Mouse (Mus musculus) spleen, adult 12 weeks (tissue): Measurements from ENCODE around the gene Plxna1.

Experiments used
- DNase-seq: peaks from one replicate; pipeline ENCODE4 v3.0.0; 2022; ENCODE audit warnings: low spot score

Gene Plxna1

DNA sequence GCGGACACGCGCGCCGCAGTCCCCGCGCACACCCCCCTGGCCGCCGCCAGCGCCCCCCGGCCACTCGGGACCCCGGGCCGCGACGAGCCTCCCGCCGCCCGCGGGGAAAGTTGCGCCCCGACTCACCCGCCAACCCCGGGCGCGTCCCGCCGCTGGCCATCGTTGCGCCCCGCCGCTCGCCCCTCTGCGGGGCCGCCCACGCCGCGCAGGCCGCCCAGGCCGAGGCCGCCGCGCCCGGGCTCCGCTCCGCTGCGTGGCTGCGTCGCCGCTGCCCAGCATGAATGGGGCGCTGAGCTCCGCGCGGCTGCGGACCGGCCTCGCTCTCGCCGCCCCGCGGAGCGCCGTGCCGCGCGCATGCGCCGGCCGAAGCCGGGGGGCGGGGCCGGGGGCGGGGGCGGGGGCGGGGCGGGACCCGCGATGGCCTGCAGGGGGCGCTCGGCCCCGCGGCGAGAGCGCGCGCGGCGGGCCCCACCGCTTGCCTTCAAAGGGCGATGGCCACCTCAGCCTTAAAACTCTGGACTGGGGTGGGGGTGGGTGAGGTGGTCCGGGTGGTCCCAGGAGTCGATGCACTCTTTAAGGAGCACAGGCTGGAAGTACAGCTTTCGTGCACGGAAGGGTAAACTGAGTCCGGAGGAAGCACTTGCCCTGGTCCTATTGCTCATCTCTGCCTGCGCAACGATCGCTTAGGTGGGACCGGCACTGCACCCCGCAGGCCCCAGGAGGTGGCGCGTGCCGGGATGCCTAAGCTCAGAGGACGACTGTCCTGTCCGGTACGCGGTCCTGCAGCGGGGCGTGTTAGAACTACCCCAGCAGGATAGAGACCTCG, at the start of gene Plxna1:
Gene Plxna1 (minus strand): TSS at position 340 of the 826 bp plus-strand sequence.
- DNase-seq: no peak

- DNase-seq: no peak
Observed at GRCm38 (mm10) chr6:89409041-89409440, 46.6 kb upstream of the Plxna1 start.

DNA sequence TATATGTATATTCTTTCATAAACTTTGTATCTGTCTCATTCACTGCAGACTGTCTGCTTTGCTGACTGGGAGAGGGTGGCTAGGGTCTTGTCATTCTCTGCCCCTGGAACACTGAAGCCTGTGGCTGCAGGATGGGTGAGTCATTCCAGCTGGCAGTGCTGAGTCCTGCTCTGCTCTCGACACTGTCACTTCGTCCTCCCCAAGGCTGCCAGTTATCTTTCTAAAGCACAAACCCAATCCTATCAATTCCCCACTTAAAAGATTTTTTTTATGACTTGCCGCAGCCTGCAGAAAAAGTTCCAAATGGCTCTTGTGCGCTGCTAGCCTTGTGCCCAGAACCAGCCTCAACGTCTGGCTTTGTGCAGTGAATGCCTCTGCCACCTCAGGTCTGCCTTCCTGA, 45.8 kb upstream of the Plxna1 start:
- no peak for DNase-seq

DNA sequence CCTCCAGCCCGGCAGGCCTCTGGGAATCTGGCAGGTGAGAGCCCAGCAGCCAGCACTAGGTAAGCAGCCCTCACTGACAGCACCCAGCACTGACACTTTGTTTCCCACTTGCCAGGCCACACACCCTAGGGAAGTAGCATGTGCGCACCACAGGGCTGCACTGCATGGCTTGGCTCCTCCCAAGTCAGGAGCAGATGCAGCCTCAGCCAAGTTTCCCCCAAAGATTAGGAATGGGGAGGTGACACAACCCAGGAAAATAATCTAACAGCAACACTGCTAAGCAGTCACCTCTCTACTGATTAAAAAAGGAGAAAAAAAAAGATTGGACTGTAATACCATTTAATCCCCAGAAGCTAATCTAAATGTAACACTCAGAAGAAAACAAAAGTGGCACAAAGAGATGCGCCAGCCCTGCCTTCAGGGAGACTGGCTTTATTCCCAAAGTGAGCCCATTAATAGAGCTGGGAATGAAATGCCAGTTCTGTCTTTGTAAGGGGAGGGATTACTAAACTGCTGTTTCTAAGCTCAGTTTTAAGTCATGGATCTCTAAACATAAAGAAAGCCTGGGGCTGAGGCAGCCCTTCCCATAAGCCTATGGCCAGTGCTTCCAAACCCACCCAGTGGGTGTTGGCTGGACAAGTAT, 44.9 kb upstream of the Plxna1 start:
- no peak for DNase-seq

DNA sequence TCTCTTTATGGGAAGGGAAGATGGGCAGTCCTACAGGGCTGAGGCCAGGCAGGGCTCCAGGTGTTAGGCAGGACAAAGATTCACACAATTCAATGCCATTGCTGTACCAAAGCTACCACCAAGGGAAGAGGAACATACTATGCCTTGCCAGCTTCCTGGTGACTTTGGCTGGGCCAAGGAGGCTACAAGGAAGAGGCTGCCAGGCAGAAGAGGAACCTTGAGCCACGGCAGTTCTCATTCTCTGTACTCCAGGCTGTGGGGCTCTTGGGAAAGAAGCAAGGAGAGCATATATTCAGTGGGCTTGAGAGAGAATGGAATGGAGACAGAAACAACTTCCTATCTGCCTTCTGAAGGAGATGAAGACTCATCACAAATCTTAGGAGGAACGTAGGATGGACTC, 42.5 kb upstream of the Plxna1 start:
- no peak for DNase-seq

- DNase-seq: no peak
Observed at GRCm38 (mm10) chr6:89403257-89404225, 41.1 kb upstream of the Plxna1 start.

- DNase-seq: no peak
Observed at GRCm38 (mm10) chr6:89402406-89402805, 40.0 kb upstream of the Plxna1 start.

GRCm38 (mm10) chr6:89399564-89399963, 37.1 kb upstream of the Plxna1 start:
- DNase-seq: no peak

DNA sequence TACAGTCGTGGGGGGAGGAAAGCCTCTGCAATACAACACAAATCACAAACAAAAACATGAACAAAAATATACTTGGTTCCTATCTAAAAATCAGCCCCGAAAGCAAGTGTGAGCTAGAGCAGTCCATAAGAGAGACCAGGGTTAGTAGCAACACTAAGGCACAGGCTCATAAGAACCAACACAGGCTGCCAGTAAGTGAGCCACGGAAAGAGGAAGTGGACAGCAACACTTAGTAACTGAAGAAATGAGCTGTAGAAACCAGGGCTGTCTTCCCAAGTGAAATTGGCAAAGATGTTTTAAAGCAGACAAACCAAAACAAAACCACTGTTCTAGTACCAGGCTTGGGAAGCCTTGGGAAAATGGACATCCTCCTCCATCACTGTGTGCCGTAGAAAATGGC, 35.5 kb upstream of the Plxna1 start:
- DNase-seq: no peak

DNA sequence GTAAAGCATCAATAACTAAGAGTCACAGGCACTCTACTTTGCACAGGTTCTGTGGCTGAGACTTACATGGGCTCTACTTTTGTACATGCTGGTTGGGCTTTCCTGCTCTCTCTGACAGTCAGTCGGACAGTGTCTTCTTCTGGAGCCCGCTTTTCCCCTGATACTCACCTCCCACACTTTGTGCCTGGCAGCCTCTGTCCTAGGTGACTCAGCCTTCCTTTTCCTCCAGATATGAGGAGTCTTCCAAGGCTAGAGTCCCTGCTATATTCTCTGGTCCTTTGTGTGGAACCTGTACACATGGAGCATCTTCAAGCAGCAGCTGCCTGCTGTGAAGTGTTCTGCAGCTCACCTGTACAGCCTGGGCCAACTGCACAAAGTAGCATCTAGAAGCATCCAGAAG, 31.4 kb upstream of the Plxna1 start:
- DNase-seq: no peak

- no peak for DNase-seq
Observed at GRCm38 (mm10) chr6:89392213-89392612, 29.8 kb upstream of the Plxna1 start.

- DNase-seq: no peak
Observed at GRCm38 (mm10) chr6:89389771-89390170, 27.4 kb upstream of the Plxna1 start.

DNA sequence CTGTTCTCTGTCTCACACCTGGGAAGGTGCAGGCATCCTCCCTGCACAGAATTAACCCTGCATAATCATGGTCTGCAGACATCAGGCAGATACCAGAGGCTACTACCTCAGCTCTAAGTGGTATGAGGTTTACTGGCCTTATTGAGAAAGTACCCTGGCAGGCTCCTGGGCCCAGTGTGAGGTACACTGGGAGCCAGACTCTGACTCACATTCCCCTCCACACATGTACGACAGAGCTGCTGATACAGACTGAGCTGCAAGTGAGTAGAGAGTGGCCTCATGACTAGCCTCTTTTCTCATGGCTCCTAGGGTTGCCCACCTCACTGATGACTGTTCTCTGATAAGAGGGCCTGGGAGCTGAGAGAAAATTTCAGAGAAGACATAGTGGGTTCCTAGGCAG, 24.5 kb upstream of the Plxna1 start:
- no peak for DNase-seq

GRCm38 (mm10) chr6:89384699-89385098, 22.3 kb upstream of the Plxna1 start:
- no peak for DNase-seq

DNA sequence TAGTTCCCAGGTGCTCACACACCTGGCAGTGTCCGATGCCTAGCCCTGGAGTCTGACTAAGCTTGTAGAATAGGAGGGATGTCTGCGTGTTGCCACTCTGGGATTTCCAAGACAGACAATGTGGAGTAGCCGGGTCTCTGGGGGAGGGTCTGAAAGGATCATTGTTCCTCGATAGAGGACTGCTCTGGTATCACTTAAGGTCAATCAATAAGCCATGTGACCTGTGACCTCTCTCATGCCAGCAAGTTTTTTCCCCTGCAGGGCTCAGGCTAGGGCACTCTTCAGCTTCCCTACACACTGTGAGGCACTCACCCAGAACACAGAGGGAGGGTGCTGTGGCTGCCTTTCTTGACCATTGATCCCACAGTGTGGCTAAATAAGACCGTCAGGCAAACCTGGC, 19.4 kb upstream of the Plxna1 start:
- no peak for DNase-seq

DNA sequence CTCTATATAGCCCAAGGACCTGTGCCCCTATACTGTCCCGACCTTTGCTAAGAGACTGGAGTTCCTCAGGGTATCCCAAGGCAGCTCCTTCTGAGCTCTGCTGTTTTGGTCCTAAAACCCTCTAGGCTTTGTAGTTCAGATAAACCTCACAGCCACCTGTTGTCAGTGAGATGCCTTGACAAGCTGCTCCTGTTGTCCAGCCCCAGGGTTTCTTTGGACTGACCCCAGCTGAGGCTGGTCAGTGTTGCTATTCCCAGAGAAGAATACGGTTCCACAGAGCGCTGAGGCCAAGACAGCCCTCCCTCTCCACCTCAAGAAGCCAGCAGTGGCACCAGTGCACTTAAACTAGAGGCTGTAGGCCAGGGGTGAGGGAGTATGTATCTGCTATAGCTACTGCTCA, 18.8 kb upstream of the Plxna1 start:
- no peak for DNase-seq

GRCm38 (mm10) chr6:89380751-89381150, 18.3 kb upstream of the Plxna1 start:
- no peak for DNase-seq

DNA sequence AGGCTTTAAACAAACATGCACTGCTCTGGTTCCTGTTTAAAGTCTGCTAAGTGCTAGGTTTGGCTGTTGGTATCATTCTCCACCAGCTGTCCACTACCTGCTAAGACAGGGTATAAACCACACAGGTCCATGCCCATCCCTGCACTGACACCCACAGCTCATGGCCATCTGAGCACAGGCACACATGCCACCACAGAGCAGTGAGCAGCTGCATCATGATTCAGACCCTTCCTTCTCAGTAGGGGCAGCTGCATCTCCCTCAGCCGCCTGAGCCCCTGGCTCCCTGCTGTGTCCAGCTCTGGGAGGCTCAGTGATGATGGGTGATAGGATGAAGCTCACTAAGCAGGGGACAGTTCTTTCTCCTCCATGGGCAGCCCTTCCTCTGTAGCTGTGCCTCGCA, 15.8 kb upstream of the Plxna1 start:
- no peak for DNase-seq

DNA sequence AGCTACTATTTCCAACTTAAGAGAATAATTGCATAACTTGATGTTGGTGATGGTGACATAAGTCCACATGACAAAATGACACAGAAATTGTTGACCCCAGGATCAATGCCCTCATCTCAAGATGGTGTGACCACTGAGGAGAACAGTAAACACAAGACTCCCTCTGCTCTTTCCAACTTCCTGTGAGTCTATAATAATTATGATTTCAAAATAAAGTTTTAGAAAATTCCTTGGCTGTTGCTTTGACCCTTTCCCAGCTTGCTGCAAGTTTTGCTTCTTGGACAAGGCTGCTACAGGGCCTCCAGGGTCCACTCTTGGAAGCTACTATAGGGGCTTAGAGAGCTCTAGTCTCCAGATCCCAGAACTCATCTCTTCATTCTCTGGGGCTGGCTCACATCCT, 6.4 kb upstream of the Plxna1 start:
- no peak for DNase-seq

DNA sequence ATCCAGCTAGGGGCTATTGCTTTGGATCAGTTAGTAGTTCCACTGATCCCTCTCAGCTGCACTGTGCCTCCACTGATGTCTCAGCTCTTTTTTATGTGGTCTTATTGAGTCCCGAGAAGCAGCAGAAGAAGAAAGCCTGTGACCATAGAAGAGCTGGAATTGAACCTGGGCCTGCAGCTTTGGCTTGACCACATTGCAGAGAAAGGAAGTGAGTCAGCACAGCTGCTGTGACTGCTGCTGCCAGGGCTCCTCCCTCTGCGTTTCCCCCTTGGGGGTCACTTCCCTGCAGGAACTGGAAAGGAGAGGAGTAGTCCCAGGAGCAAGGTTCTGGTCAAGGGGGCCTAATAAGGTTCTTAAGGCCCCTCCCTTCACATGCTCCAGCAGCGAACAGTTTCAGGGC, 1.9 kb upstream of the Plxna1 start:
- no peak for DNase-seq

GRCm38 (mm10) chr6:89363107-89363451, 659 bp upstream of the Plxna1 start:
- DNase-seq: no peak

DNA sequence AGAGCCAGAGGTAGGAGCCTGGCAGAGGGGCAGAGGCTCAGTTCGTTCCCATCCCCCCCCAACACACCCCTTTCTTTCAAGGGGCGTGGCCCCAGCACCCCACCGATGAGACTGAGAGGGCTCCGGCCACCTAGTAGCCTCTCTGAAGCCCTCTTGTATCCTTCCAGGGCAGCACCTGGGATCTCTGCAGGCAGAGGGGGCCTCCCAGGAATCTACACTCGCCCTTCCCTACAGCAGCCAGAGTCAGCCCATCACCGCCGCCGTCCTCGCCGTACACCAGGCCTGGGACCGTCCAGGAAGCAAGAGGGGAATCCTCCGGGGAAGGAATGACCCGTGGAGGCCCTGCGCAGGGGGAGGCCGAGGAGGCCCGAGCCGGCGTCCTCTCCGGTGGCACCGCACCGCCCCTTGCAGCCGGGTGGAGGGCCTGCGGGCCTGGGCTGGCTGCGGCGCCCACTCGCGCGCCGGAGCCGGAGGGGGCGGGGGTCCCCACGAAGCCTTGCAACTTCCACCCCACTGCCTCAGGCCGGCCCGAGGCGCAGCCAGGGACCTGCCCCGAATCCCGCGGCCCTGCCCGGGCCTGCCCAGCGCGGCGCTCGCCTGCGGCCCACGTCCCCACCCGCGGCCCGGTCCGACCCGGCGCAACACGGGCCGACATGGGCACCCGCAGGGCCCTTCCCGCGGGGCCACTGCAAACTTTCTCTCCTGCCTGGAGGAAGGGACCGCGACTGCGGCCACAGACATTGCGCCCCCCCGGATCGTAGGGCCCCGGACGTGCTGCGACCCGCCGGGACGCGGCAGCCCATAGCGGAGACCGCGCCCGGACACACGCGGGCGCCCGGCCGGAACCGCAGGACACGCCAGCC, 771 bp downstream of the Plxna1 start:
- DNase-seq: no peak
